Mouse (Mus musculus) MEL (cell line): ENCODE measurements around the gene Clec14a. TPM values are rescaled to one million over a fixed set of nuclear protein-coding genes. Genes with fewer than 3 reads are reported as not detected.

Source experiments
- DNase-seq: peaks from one replicate; pipeline ENCODE4 v3.0.0; 2011; ENCODE audit warnings: low read depth, low spot score
- H3K27ac ChIP-seq: 2 replicates; pipeline ENCODE4 v1.5.1; 2012; ENCODE audit warnings: low read depth, mild to moderate bottlenecking, control low read depth, low read length, moderate library complexity; ENCODE audit not compliant: control insufficient read depth
- H3K27me3 ChIP-seq, 2 experiments: fragments of 150-350 bp in 1 of 2; sonication (generic) in 1 of 2; 2 replicates each; pipeline ENCODE4 v1.6.1; 2012; ENCODE audit warnings: low read length in 2 of 2, mild to moderate bottlenecking in 2 of 2, improper control_type of control experiment in 1 of 2, moderate library complexity in 1 of 2; ENCODE audit not compliant: insufficient read depth in 2 of 2, control insufficient read depth in 1 of 2
- H3K36me3 ChIP-seq, 2 experiments: 2 replicates each; pipeline ENCODE4 v1.6.1; 2012 to 2014; ENCODE audit warnings: low read length in 2 of 2, improper control_type of control experiment in 1 of 2, inconsistent platforms in 1 of 2, mild to moderate bottlenecking in 1 of 2; ENCODE audit not compliant: insufficient read depth in 2 of 2, control insufficient read depth in 1 of 2
- H3K4me1 ChIP-seq, 2 experiments: fragments of 150-350 bp in 1 of 2; sonication (generic) in 1 of 2; 2 replicates each; pipeline ENCODE4 v1.6.1; 2012; ENCODE audit warnings: low read length in 2 of 2, improper control_type of control experiment in 1 of 2, mild to moderate bottlenecking in 1 of 2; ENCODE audit not compliant: insufficient read depth in 2 of 2, control insufficient read depth in 1 of 2
- H3K4me3 ChIP-seq, 2 experiments: fragments of 150-350 bp in 1 of 2; sonication (generic) in 1 of 2; 2 replicates each; pipeline ENCODE4 v1.5.1; 2012; ENCODE audit warnings: low read depth in 2 of 2, low read length in 2 of 2, mild to moderate bottlenecking in 2 of 2, moderate library complexity in 2 of 2, control low read depth in 1 of 2, improper control_type of control experiment in 1 of 2; ENCODE audit not compliant: control insufficient read depth in 1 of 2, insufficient read depth in 1 of 2
- H3K79me2 ChIP-seq: 2 replicates; pipeline ENCODE4 v1.6.1; 2012; ENCODE audit warnings: mild to moderate bottlenecking, low read length, moderate library complexity; ENCODE audit not compliant: control insufficient read depth, poor library complexity, insufficient read depth
- H3K9ac ChIP-seq: 2 replicates; pipeline ENCODE4 v1.6.1; 2012; ENCODE audit warnings: low read depth, mild to moderate bottlenecking, control low read depth, low read length, moderate library complexity; ENCODE audit not compliant: control insufficient read depth, poor library complexity, severe bottlenecking
- H3K9me3 ChIP-seq: fragments of 150-350 bp; sonication (generic); replicated peaks from 2 replicates; pipeline ENCODE4 v1.6.1; 2012; ENCODE audit warnings: mild to moderate bottlenecking, low read length, improper control_type of control experiment, moderate library complexity; ENCODE audit not compliant: insufficient read depth
- E2F4 ChIP-seq: IDR thresholded peaks from 2 replicates; pipeline ENCODE4 v1.6.1; 2011; ENCODE audit warnings: low read depth, low read length, improper control_type of control experiment, borderline replicate concordance
- EP300 ChIP-seq, 2 experiments: IDR thresholded peaks; 2 replicates each; pipeline ENCODE4 v1.6.1; 2011; ENCODE audit warnings: improper control_type of control experiment in 2 of 2, low read length in 2 of 2, low read depth in 1 of 2, mild to moderate bottlenecking in 1 of 2
- KAT2A ChIP-seq: conservative IDR thresholded peaks from 2 replicates; pipeline ENCODE4 v1.6.1; 2012; ENCODE audit warnings: low read depth, low read length, improper control_type of control experiment, inconsistent platforms
- MEF2A ChIP-seq: IDR thresholded peaks from 2 replicates; pipeline ENCODE4 v1.6.1; 2014; ENCODE audit warnings: low read depth, mild to moderate bottlenecking, inconsistent platforms, low read length, improper control_type of control experiment; ENCODE audit not compliant: poor library complexity, insufficient replicate concordance, severe bottlenecking; ENCODE audit errors: extremely low read depth
- MYB ChIP-seq: IDR thresholded peaks from 2 replicates; pipeline ENCODE4 v1.6.1; 2011; ENCODE audit warnings: mild to moderate bottlenecking, low read depth, low read length, improper control_type of control experiment
- NELFE ChIP-seq: IDR thresholded peaks from 2 replicates; pipeline ENCODE4 v1.6.1; 2011; ENCODE audit warnings: low read depth, low read length, improper control_type of control experiment
- NRF1 ChIP-seq: IDR thresholded peaks from 2 replicates; pipeline ENCODE4 v1.6.1; 2014; ENCODE audit warnings: low read depth, mild to moderate bottlenecking, inconsistent platforms, low read length, improper control_type of control experiment, moderate library complexity; ENCODE audit not compliant: poor library complexity, insufficient read depth, severe bottlenecking
- RCOR1 ChIP-seq: IDR thresholded peaks from 2 replicates; pipeline ENCODE4 v1.6.1; 2012; ENCODE audit warnings: low read depth, mild to moderate bottlenecking, inconsistent platforms, low read length, improper control_type of control experiment
- TAL1 ChIP-seq: IDR thresholded peaks from 2 replicates; pipeline ENCODE4 v1.6.1; 2012; ENCODE audit warnings: mild to moderate bottlenecking, inconsistent platforms, low read length, moderate library complexity, mixed read lengths
- USF1 ChIP-seq: IDR thresholded peaks from 2 replicates; pipeline ENCODE4 v1.6.1; 2014; ENCODE audit warnings: low read depth, mild to moderate bottlenecking, inconsistent platforms, low read length, improper control_type of control experiment, moderate library complexity
- ZC3H11A ChIP-seq: IDR thresholded peaks from 2 replicates; pipeline ENCODE4 v1.6.1; 2012; ENCODE audit warnings: low read depth, mild to moderate bottlenecking, inconsistent platforms, low read length, improper control_type of control experiment
- polyA plus RNA-seq, 2 experiments: library from polyadenylated mRNA; stranded (reverse) in 1 of 2; unstranded in 1 of 2; fragments of >175 nt in 1 of 2; fragments of >200 nt in 1 of 2; gene quantifications; 2 replicates each; pipeline versions ENCODE4 v1.2.1 to v1.2.4; 2012; ENCODE audit warnings: low replicate concordance in 2 of 2, low read depth in 1 of 2; ENCODE audit not compliant: insufficient read length in 2 of 2, insufficient read depth in 1 of 2, missing spikeins in 1 of 2
- total RNA-seq: library from RNA; depleted of rRNA; stranded (reverse); fragments of 300-350 nt; gene quantifications from 2 replicates; pipeline ENCODE4 v1.2.3, GENCODE M21; 2012; rRNA removed

The Clec14a gene
- total and polyA plus RNA-seq, 3 experiments: not detected

- H3K27ac ChIP-seq: no peak overlapping the region
- no peak overlapping the region for H3K4me3 ChIP-seq
- H3K79me2 ChIP-seq: no peaks in the 10 kb centered on the region
- no peak for DNase-seq
- H3K36me3 ChIP-seq: no peaks in the 10 kb centered on the region
- H3K9me3 ChIP-seq: no peaks in the 10 kb centered on the region
- TF ChIP-seq EP300 (IDR thresholded peaks at IDR 0.05; ENCODE audit: low read depth in 1 of 2, low read length in 2 of 2): no peak
- TF ChIP-seq NRF1: no peak
- no peak for TF ChIP-seq E2F4
- no peak for TF ChIP-seq MEF2A
- TF ChIP-seq RCOR1: no peak
- TF ChIP-seq MYB: no peak
- TF ChIP-seq, all 39 proteins: peak for 0
- H3K9ac ChIP-seq: no peak overlapping the region
- no peaks in the 10 kb centered on the region for H3K27me3 ChIP-seq
- H3K4me1 ChIP-seq: no peaks in the 10 kb centered on the region
Measured at GRCm38 (mm10) chr12:58225644-58226043, 43.4 kb downstream of the Clec14a start.

GRCm38 (mm10) chr12:58219078-58219477 is 50.0 kb downstream of the Clec14a start:
- no peaks in the 10 kb centered on the region for H3K27me3 ChIP-seq
- H3K4me3 ChIP-seq: no peak overlapping the region
- H3K27ac ChIP-seq: no peak overlapping the region
- TF ChIP-seq KAT2A: no peak
- TF ChIP-seq USF1: no peak
- TF ChIP-seq ZC3H11A: no peak
- TF ChIP-seq EP300 (IDR thresholded peaks at IDR 0.05; ENCODE audit: low read depth in 1 of 2, low read length in 2 of 2): peak in 1 of 2 experiments; percentile 22; a peak in 1 of 4 replicates
- H3K9ac ChIP-seq: no peak overlapping the region
- H3K79me2 ChIP-seq: no peaks in the 10 kb centered on the region
- no peaks in the 10 kb centered on the region for H3K9me3 ChIP-seq
- H3K4me1 ChIP-seq: no peaks in the 10 kb centered on the region
- H3K36me3 ChIP-seq: no peaks in the 10 kb centered on the region
- peak; percentile 79 for DNase-seq

- H3K9ac ChIP-seq: no peak overlapping the region
- no peaks in the 10 kb centered on the region for H3K36me3 ChIP-seq
- no peaks in the 10 kb centered on the region for H3K4me1 ChIP-seq
- H3K4me3 ChIP-seq: no peak overlapping the region
- peak; percentile 14 for DNase-seq
- H3K9me3 ChIP-seq: no peaks in the 10 kb centered on the region
- H3K79me2 ChIP-seq: no peaks in the 10 kb centered on the region
- peak; percentile 48 for TF ChIP-seq TAL1
- TF ChIP-seq NELFE: no peak
- no peak overlapping the region for H3K27ac ChIP-seq
- H3K27me3 ChIP-seq: no peaks in the 10 kb centered on the region
Measured at GRCm38 (mm10) chr12:58216218-58216617, 52.9 kb downstream of the Clec14a start.

Other genes with a start within 250 kb of the Clec14a start
- 0.04 TPM in 1 of 2 replicates, not detected in the other for gene Sstr1, start 57.5 kb downstream of the Clec14a start, total RNA-seq
- gene Sstr1, start 57.5 kb downstream of the Clec14a start, polyA plus RNA-seq: not detected